ENCODE assay signal across 14 mouse cellular contexts in the genomic region with DNA sequence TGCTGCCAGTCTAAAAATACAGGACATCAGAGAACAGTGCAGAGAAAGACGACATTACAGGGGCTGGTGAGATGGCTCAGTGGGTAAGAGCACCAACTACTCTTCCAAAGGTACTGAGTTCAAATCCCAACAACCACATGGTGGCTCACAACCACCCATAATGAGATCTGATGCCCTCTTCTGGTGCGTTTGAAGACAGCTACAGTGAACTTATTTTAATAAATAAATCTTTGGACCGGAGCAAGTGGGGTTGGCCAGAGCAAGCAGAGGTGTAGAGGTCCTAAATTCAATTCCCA. TPM values are rescaled to one million over a fixed set of nuclear protein-coding genes. Genes with fewer than 3 reads are reported as not detected.
A peak's percentile ranks its signal among the peaks of the same experiment; 100 is the strongest.
DNase-seq lines count a peak whose midpoint lies in the region; ATAC-seq and TF ChIP-seq lines count a peak whose summit lies in the region.
"Not testable (repeated sequence)": the region's sequence is repeated elsewhere in the genome, so short reads cannot be mapped to it uniquely, and the experiment has no call there.
"Had no signal": no experiment of that assay in that cellular context is flagged by ENCODE, and none has a peak within 500 bp of the region (broad histone marks: within the 10 kb centered on the region; RNA-seq: fewer than 3 reads in every experiment).

No protein-coding gene starts in this region.

- H3K4me3 ChIP-seq in CH12.LX (replicated peaks in 1 of 3; ENCODE audit: low read depth in 2 of 3, low read length in 2 of 3, poor library complexity in 1 of 3), result peak overlapping the region; percentile 39 to 87 (median 55)
- H3K4me3 ChIP-seq in embryonic facial prominence, embryonic 11.5 days (ENCODE audit: low read depth, low read length), result peak overlapping the region; percentile 93
- H3K4me3 ChIP-seq in forebrain, postnatal 0 days (ENCODE audit: low read depth, low read length), result peak overlapping the region; percentile 63
- peak overlapping the region; percentile 98 for H3K4me3 ChIP-seq in hindbrain, embryonic 13.5 days
- peak overlapping the region; percentile 87 for H3K4me3 ChIP-seq in layer of hippocampus, adult 2 months
- H3K4me3 ChIP-seq in liver, embryonic 16.5 days (ENCODE audit: low read depth, low read length), result peak overlapping the region; percentile 88
- H3K4me3 ChIP-seq in midbrain, embryonic 15.5 days, result peak overlapping the region; percentile 94
- peak overlapping the region; percentile 64 for H3K4me3 ChIP-seq in stomach, embryonic 15.5 days (replicated peaks)

- peaks cover 4 to 22% of the 10 kb centered on the region in 2 experiments; a peak in 3 of 4 replicates for H3K4me1 ChIP-seq in CH12.LX (ENCODE audit: control insufficient read depth in 1 of 2, insufficient read depth in 2 of 2)
- H3K4me1 ChIP-seq in embryonic facial prominence, embryonic 11.5 days (ENCODE audit: control insufficient read depth, insufficient read depth, low read length), result not testable (repeated sequence)
- peaks cover 14% of the 10 kb centered on the region for H3K4me1 ChIP-seq in forebrain, postnatal 0 days (ENCODE audit: insufficient read depth)
- H3K4me1 ChIP-seq in hindbrain, embryonic 13.5 days (replicated peaks), result peaks cover 35% of the 10 kb centered on the region
- H3K4me1 ChIP-seq in liver, embryonic 16.5 days (ENCODE audit: control insufficient read depth, low read depth, low read length), result peaks cover 47% of the 10 kb centered on the region
- H3K4me1 ChIP-seq in midbrain, embryonic 15.5 days, result peaks cover 42% of the 10 kb centered on the region
- peaks cover 16% of the 10 kb centered on the region for H3K4me1 ChIP-seq in stomach, embryonic 15.5 days

- H3K27ac ChIP-seq in CH12.LX (ENCODE audit: insufficient read depth, low read depth), result peak overlapping the region; percentile 63
- H3K27ac ChIP-seq in embryonic facial prominence, embryonic 11.5 days (replicated peaks; ENCODE audit: low read depth, low read length), result peak overlapping the region; percentile 74
- H3K27ac ChIP-seq in forebrain, postnatal 0 days (ENCODE audit: low read depth, low read length), result peak overlapping the region; percentile 92
- peak overlapping the region; percentile 95 for H3K27ac ChIP-seq in hindbrain, embryonic 13.5 days
- H3K27ac ChIP-seq in layer of hippocampus, adult 2 months, result peak overlapping the region; percentile 98
- peak overlapping the region; percentile 91 for H3K27ac ChIP-seq in liver, embryonic 16.5 days (ENCODE audit: low read length)
- peak overlapping the region; percentile 95 for H3K27ac ChIP-seq in midbrain, embryonic 15.5 days
- peak overlapping the region; percentile 88 for H3K27ac ChIP-seq in stomach, embryonic 15.5 days

- ATAC-seq in embryonic facial prominence, embryonic 11.5 days (replicated peaks; ENCODE audit: insufficient number of reproducible peaks, low FRiP score, low TSS enrichment, low read depth); forebrain, postnatal 0 days; hindbrain, embryonic 13.5 days (ENCODE audit: low FRiP score); liver, embryonic 16.5 days (ENCODE audit: low read depth); midbrain, embryonic 15.5 days (replicated peaks); stomach, embryonic 15.5 days (ENCODE audit: insufficient read depth, low FRiP score, low read depth): not testable (repeated sequence)

- WGBS in embryonic facial prominence, embryonic 11.5 days, result 56% methylated on average over 3 of the region's 3 CpGs
- WGBS in forebrain, postnatal 0 days, result 47% methylated on average over 3 of the region's 3 CpGs
- WGBS in hindbrain, embryonic 13.5 days, result 58% methylated on average over 3 of the region's 3 CpGs
- 43% methylated on average over 3 of the region's 3 CpGs for WGBS in liver, embryonic 16.5 days (ENCODE audit: insufficient replicate concordance)
- WGBS in midbrain, embryonic 15.5 days, result 56% methylated on average over 3 of the region's 3 CpGs
- 44% methylated on average over 3 of the region's 3 CpGs for WGBS in stomach, embryonic 15.5 days

- peaks cover 27% of the 10 kb centered on the region for H3K79me2 ChIP-seq in CH12.LX (replicated peaks; ENCODE audit: control insufficient read depth, extremely low read depth, insufficient read depth, poor library complexity, severe bottlenecking)

- peaks cover 2 to 21% of the 10 kb centered on the region in 2 experiments for H3K36me3 ChIP-seq in CH12.LX (replicated peaks in 1 of 2; ENCODE audit: control insufficient read depth in 1 of 2, insufficient read depth in 1 of 2, low read length in 1 of 2)
- H3K36me3 ChIP-seq in embryonic facial prominence, embryonic 11.5 days (replicated peaks; ENCODE audit: control insufficient read depth, insufficient read depth, low read depth, low read length); forebrain, postnatal 0 days (ENCODE audit: insufficient read depth); hindbrain, embryonic 13.5 days; liver, embryonic 16.5 days (ENCODE audit: control insufficient read depth, insufficient read depth); midbrain, embryonic 15.5 days (replicated peaks); stomach, embryonic 15.5 days: not testable (repeated sequence)

- peak; percentile 50 for DNase-seq in CH12.LX (ENCODE audit: extremely low read depth)
- not testable (repeated sequence) for DNase-seq in embryonic facial prominence, embryonic 11.5 days (ENCODE audit: low spot score); forebrain, postnatal 0 days; layer of hippocampus, adult 2 months (ENCODE audit: low spot score in 2 of 2)

- TF ChIP-seq POLR2A in CH12.LX (IDR thresholded peaks at IDR 0.05; ENCODE audit: low read depth, low read length), result not testable (repeated sequence)

- TF ChIP-seq RAD21 in CH12.LX (IDR thresholded peaks at IDR 0.05; ENCODE audit: low read depth, low read length), result not testable (repeated sequence)

- TF ChIP-seq CTCF in CH12.LX (conservative IDR thresholded peaks at IDR 0.05 in 1 of 2, IDR thresholded peaks at IDR 0.05 in 1 of 2; ENCODE audit: low read depth in 2 of 2, low read length in 2 of 2), result peak in 1 of 2 experiments; percentile 41; a peak in 1 of 4 replicates
- TF ChIP-seq CTCF in forebrain, postnatal 0 days (IDR thresholded peaks at IDR 0.05; ENCODE audit: low read depth), result peak; percentile 36; the same call in 1 of the 2 replicates
- TF ChIP-seq CTCF in layer of hippocampus, adult 2 months (conservative IDR thresholded peaks at IDR 0.05), result peak; percentile 64

- in situ Hi-C loops in CH12.LX (cut with MboI; ENCODE audit: low pct_ligation_motif_present, low pct_unique_long_range_greater_than_20kb, low sequenced_read_pairs), result not testable (repeated sequence)

- not testable (repeated sequence) for TF ChIP-seq EP300 in CH12.LX (IDR thresholded peaks at IDR 0.05; ENCODE audit: low read length)

- H3K9me3 ChIP-seq in CH12.LX (replicated peaks; ENCODE audit: low read length); embryonic facial prominence, embryonic 11.5 days (replicated peaks; ENCODE audit: control insufficient read depth, low read length); forebrain, postnatal 0 days (ENCODE audit: low read length); hindbrain, embryonic 13.5 days; liver, embryonic 16.5 days (replicated peaks; ENCODE audit: control insufficient read depth, low read length); midbrain, embryonic 15.5 days; stomach, embryonic 15.5 days: not testable (repeated sequence)

- not testable (repeated sequence) for H3K27me3 ChIP-seq in CH12.LX (replicated peaks); embryonic facial prominence, embryonic 11.5 days (ENCODE audit: control insufficient read depth, insufficient read depth, low read length); forebrain, postnatal 0 days (ENCODE audit: insufficient read depth, low read length); hindbrain, embryonic 13.5 days; liver, embryonic 16.5 days (ENCODE audit: control insufficient read depth, insufficient read depth, low read depth, low read length); midbrain, embryonic 15.5 days (replicated peaks); stomach, embryonic 15.5 days (replicated peaks)

- dilution Hi-C loops in CH12.LX (cut with MboI; ENCODE audit: extremely low pct_ligation_motif_present, extremely low pct_unique_long_range_greater_than_20kb, low sequenced_read_pairs), result not testable (repeated sequence)

- peak overlapping the region; percentile 95 for H3K4me2 ChIP-seq in CH12.LX (ENCODE audit: insufficient read depth, low read depth, poor library complexity, severe bottlenecking)
- H3K4me2 ChIP-seq in embryonic facial prominence, embryonic 11.5 days (ENCODE audit: low read depth, low read length), result peak overlapping the region; percentile 64
- H3K4me2 ChIP-seq in forebrain, postnatal 0 days (ENCODE audit: low read depth), result peak overlapping the region; percentile 48
- peak overlapping the region; percentile 90 for H3K4me2 ChIP-seq in hindbrain, embryonic 13.5 days
- H3K4me2 ChIP-seq in liver, embryonic 16.5 days (ENCODE audit: low read depth, low read length), result peak overlapping the region; percentile 90
- H3K4me2 ChIP-seq in midbrain, embryonic 15.5 days, result peak overlapping the region; percentile 55
- peak overlapping the region; percentile 63 for H3K4me2 ChIP-seq in stomach, embryonic 15.5 days

- peak overlapping the region; percentile 43; the same call in 1 of the 2 replicates for H3K9ac ChIP-seq in CH12.LX (ENCODE audit: insufficient read depth, low read depth)
- peak overlapping the region; percentile 71 for H3K9ac ChIP-seq in embryonic facial prominence, embryonic 11.5 days (replicated peaks; ENCODE audit: low read length)
- H3K9ac ChIP-seq in forebrain, postnatal 0 days, result peak overlapping the region; percentile 71
- peak overlapping the region; percentile 66 for H3K9ac ChIP-seq in hindbrain, embryonic 13.5 days
- peak overlapping the region; percentile 63 for H3K9ac ChIP-seq in liver, embryonic 16.5 days (ENCODE audit: low read depth, low read length)
- peak overlapping the region; percentile 51 for H3K9ac ChIP-seq in midbrain, embryonic 15.5 days
- H3K9ac ChIP-seq in stomach, embryonic 15.5 days, result peak overlapping the region; percentile 11; the same call in 1 of the 2 replicates

RNA-seq across cellular contexts. Expression of a gene that starts 12.8 kb away (rescaled TPM):
- total RNA-seq in CH12.LX (2012; rRNA removed) (130 and 171 TPM in 2 replicates), CH12.LX (2014; rRNA removed) (95.9 and 111 TPM in 2 replicates)
- polyA plus RNA-seq in CH12.LX (2012; ENCODE audit: insufficient read length, low read depth), result 199 and 209 TPM in 2 replicates
- polyA plus RNA-seq in embryonic facial prominence, embryonic 11.5 days (2014; fragmentation: Nextera tagmentation; extraction: Ambion mirVana), result 667 and 692 TPM in 2 replicates
- total RNA-seq in forebrain, postnatal 0 days (2014; rRNA removed), result 762 and 857 TPM in 2 replicates
- polyA plus RNA-seq in forebrain, postnatal 0 days (2015; fragmentation: Nextera tagmentation; extraction: Ambion mirVana), result 1,089 and 1,117 TPM in 2 replicates
- polyA plus RNA-seq in hindbrain, embryonic 13.5 days (2015; fragmentation: Nextera tagmentation; extraction: Ambion mirVana), result 998 and 1,025 TPM in 2 replicates
- total RNA-seq in layer of hippocampus, adult 2 months (2021), result 100 to 1,000 TPM; 503 to 542 TPM
- polyA plus RNA-seq in liver, embryonic 16.5 days (2015; fragmentation: Nextera tagmentation; extraction: Ambion mirVana), result 323 and 347 TPM in 2 replicates
- polyA plus RNA-seq in midbrain, embryonic 15.5 days (2015; fragmentation: Nextera tagmentation; extraction: Ambion mirVana), result 1,118 and 1,124 TPM in 2 replicates
- 561 and 565 TPM in 2 replicates for polyA plus RNA-seq in stomach, embryonic 15.5 days (2015; fragmentation: Nextera tagmentation; extraction: Ambion mirVana)

RNA-seq across cellular contexts. Expression of a gene that starts 13.0 kb away (rescaled TPM):
- total RNA-seq in CH12.LX (2012; rRNA removed) (24.9 and 32.0 TPM in 2 replicates), CH12.LX (2014; rRNA removed) (29.5 and 30.7 TPM in 2 replicates)
- polyA plus RNA-seq in CH12.LX (2012; ENCODE audit: insufficient read length, low read depth), result 30.5 and 30.9 TPM in 2 replicates
- 54.4 and 61.4 TPM in 2 replicates for polyA plus RNA-seq in embryonic facial prominence, embryonic 11.5 days (2014; fragmentation: Nextera tagmentation; extraction: Ambion mirVana)
- total RNA-seq in forebrain, postnatal 0 days (2014; rRNA removed), result 41.2 and 46.6 TPM in 2 replicates
- polyA plus RNA-seq in forebrain, postnatal 0 days (2015; fragmentation: Nextera tagmentation; extraction: Ambion mirVana), result 40.7 and 65.1 TPM in 2 replicates
- polyA plus RNA-seq in hindbrain, embryonic 13.5 days (2015; fragmentation: Nextera tagmentation; extraction: Ambion mirVana), result 54.1 and 54.2 TPM in 2 replicates
- total RNA-seq in layer of hippocampus, adult 2 months (2021), result 10 to 100 TPM; 36.5 to 37.6 TPM
- 50.1 and 51.7 TPM in 2 replicates for polyA plus RNA-seq in liver, embryonic 16.5 days (2015; fragmentation: Nextera tagmentation; extraction: Ambion mirVana)
- 65.2 and 65.5 TPM in 2 replicates for polyA plus RNA-seq in midbrain, embryonic 15.5 days (2015; fragmentation: Nextera tagmentation; extraction: Ambion mirVana)
- polyA plus RNA-seq in stomach, embryonic 15.5 days (2015; fragmentation: Nextera tagmentation; extraction: Ambion mirVana), result 55.1 and 62.6 TPM in 2 replicates

RNA-seq across cellular contexts. Expression of a gene that starts 28.5 kb away (rescaled TPM):
- total RNA-seq in CH12.LX (2012; rRNA removed), result 316 and 331 TPM in 2 replicates
- total RNA-seq in CH12.LX (2014; rRNA removed), result 213 and 223 TPM in 2 replicates
- polyA plus RNA-seq in CH12.LX (2012; ENCODE audit: insufficient read length, low read depth), result 144 and 202 TPM in 2 replicates
- 327 and 351 TPM in 2 replicates for polyA plus RNA-seq in embryonic facial prominence, embryonic 11.5 days (2014; fragmentation: Nextera tagmentation; extraction: Ambion mirVana)
- 155 and 262 TPM in 2 replicates for total RNA-seq in forebrain, postnatal 0 days (2014; rRNA removed)
- 392 and 492 TPM in 2 replicates for polyA plus RNA-seq in forebrain, postnatal 0 days (2015; fragmentation: Nextera tagmentation; extraction: Ambion mirVana)
- 375 and 381 TPM in 2 replicates for polyA plus RNA-seq in hindbrain, embryonic 13.5 days (2015; fragmentation: Nextera tagmentation; extraction: Ambion mirVana)
- total RNA-seq in layer of hippocampus, adult 2 months (2021), result 100 to 1,000 TPM; 154 to 156 TPM
- 214 and 230 TPM in 2 replicates for polyA plus RNA-seq in liver, embryonic 16.5 days (2015; fragmentation: Nextera tagmentation; extraction: Ambion mirVana)
- 336 and 348 TPM in 2 replicates for polyA plus RNA-seq in midbrain, embryonic 15.5 days (2015; fragmentation: Nextera tagmentation; extraction: Ambion mirVana)
- 330 and 333 TPM in 2 replicates for polyA plus RNA-seq in stomach, embryonic 15.5 days (2015; fragmentation: Nextera tagmentation; extraction: Ambion mirVana)

RNA-seq across cellular contexts. Expression of a gene that starts 57.5 kb away (rescaled TPM):
- total RNA-seq in CH12.LX (2012; rRNA removed), result 21.2 and 25.8 TPM in 2 replicates
- total RNA-seq in CH12.LX (2014; rRNA removed), result 21.0 and 24.4 TPM in 2 replicates
- polyA plus RNA-seq in CH12.LX (2012; ENCODE audit: insufficient read length, low read depth), result 22.6 and 24.2 TPM in 2 replicates
- 169 and 177 TPM in 2 replicates for polyA plus RNA-seq in embryonic facial prominence, embryonic 11.5 days (2014; fragmentation: Nextera tagmentation; extraction: Ambion mirVana)
- 77.8 and 85.3 TPM in 2 replicates for total RNA-seq in forebrain, postnatal 0 days (2014; rRNA removed)
- polyA plus RNA-seq in forebrain, postnatal 0 days (2015; fragmentation: Nextera tagmentation; extraction: Ambion mirVana), result 119 and 135 TPM in 2 replicates
- 155 and 159 TPM in 2 replicates for polyA plus RNA-seq in hindbrain, embryonic 13.5 days (2015; fragmentation: Nextera tagmentation; extraction: Ambion mirVana)
- 10 to 100 TPM; 52.8 to 55.4 TPM for total RNA-seq in layer of hippocampus, adult 2 months (2021)
- polyA plus RNA-seq in liver, embryonic 16.5 days (2015; fragmentation: Nextera tagmentation; extraction: Ambion mirVana), result 47.0 and 48.6 TPM in 2 replicates
- polyA plus RNA-seq in midbrain, embryonic 15.5 days (2015; fragmentation: Nextera tagmentation; extraction: Ambion mirVana), result 128 and 132 TPM in 2 replicates
- 183 and 191 TPM in 2 replicates for polyA plus RNA-seq in stomach, embryonic 15.5 days (2015; fragmentation: Nextera tagmentation; extraction: Ambion mirVana)

RNA-seq across cellular contexts. Expression of a gene that starts 59.4 kb away (rescaled TPM):
- total RNA-seq in CH12.LX (2012; rRNA removed) (not detected in 2 replicates), CH12.LX (2014; rRNA removed) (not detected in 2 replicates)
- polyA plus RNA-seq in CH12.LX (2012; ENCODE audit: insufficient read length, low read depth), result 0.10 TPM in 1 of 2 replicates, not detected in the other
- polyA plus RNA-seq in embryonic facial prominence, embryonic 11.5 days (2014; fragmentation: Nextera tagmentation; extraction: Ambion mirVana), result not detected in 2 replicates
- total RNA-seq in forebrain, postnatal 0 days (2014; rRNA removed), result not detected in 2 replicates
- polyA plus RNA-seq in forebrain, postnatal 0 days (2015; fragmentation: Nextera tagmentation; extraction: Ambion mirVana), result 0.04 TPM in 1 of 2 replicates, not detected in the other
- 0.05 and 0.09 TPM in 2 replicates for polyA plus RNA-seq in hindbrain, embryonic 13.5 days (2015; fragmentation: Nextera tagmentation; extraction: Ambion mirVana)
- not detected for total RNA-seq in layer of hippocampus, adult 2 months (2021)
- polyA plus RNA-seq in liver, embryonic 16.5 days (2015; fragmentation: Nextera tagmentation; extraction: Ambion mirVana), result not detected in 2 replicates
- not detected in 2 replicates for polyA plus RNA-seq in midbrain, embryonic 15.5 days (2015; fragmentation: Nextera tagmentation; extraction: Ambion mirVana)
- not detected in 2 replicates for polyA plus RNA-seq in stomach, embryonic 15.5 days (2015; fragmentation: Nextera tagmentation; extraction: Ambion mirVana)
- total RNA-seq: adrenal gland, postnatal 25 days; gastrocnemius, postnatal 14 days; heart, postnatal 4 days; left cerebral cortex, postnatal 10 days; megakaryocyte, adult 5-6 weeks had no signal
- polyA plus RNA-seq: large intestine, adult 2 months had no signal

Comparison
In these comparisons a context has a peak if more than half of its experiments do, and no peak if none do; other contexts are left out.
1. H3K9ac ChIP-seq: peak in every context shown above with its lines; median percentile 71 in embryonic facial prominence, embryonic 11.5 days; 71 in forebrain, postnatal 0 days; 66 in hindbrain, embryonic 13.5 days; 63 in liver, embryonic 16.5 days; 51 in midbrain, embryonic 15.5 days; 43 in CH12.LX; 11 in stomach, embryonic 15.5 days.